Mouse (Mus musculus) neural tube, embryonic 12.5 days (tissue): ENCODE data around the gene Ap5s1. TPM values are rescaled to one million over a fixed set of nuclear protein-coding genes. Genes with fewer than 3 reads are reported as not detected.

Experiments
- ATAC-seq: fragments of 200-750 bp; cut with Nextera tagmentation; 2 replicates; pipeline ENCODE4 v1.8.0; 2017; ENCODE audit warnings: low read depth, mild to moderate bottlenecking, moderate TSS enrichment, moderate library complexity; ENCODE audit not compliant: low FRiP score
- H3K27ac ChIP-seq: fragments of 300-500 bp; sonication (generic); 2 replicates; pipeline ENCODE4 v1.5.1; 2016
- H3K27me3 ChIP-seq: fragments of 300-500 bp; sonication (generic); replicated peaks from 2 replicates; pipeline ENCODE4 v1.6.1; 2016; ENCODE audit warnings: mild to moderate bottlenecking
- H3K36me3 ChIP-seq: fragments of 300-500 bp; sonication (generic); 2 replicates; pipeline ENCODE4 v1.6.1; 2016; ENCODE audit warnings: mild to moderate bottlenecking
- H3K4me1 ChIP-seq: fragments of 300-500 bp; sonication (generic); 2 replicates; pipeline ENCODE4 v1.6.1; 2016
- H3K4me2 ChIP-seq: fragments of 300-500 bp; sonication (generic); replicated peaks from 2 replicates; pipeline ENCODE4 v1.6.1; 2016; ENCODE audit warnings: mild to moderate bottlenecking
- H3K4me3 ChIP-seq: fragments of 300-500 bp; sonication (generic); 2 replicates; pipeline ENCODE4 v1.5.1; 2016
- H3K9ac ChIP-seq: fragments of 300-500 bp; sonication (generic); 2 replicates; pipeline ENCODE4 v1.6.1; 2016; ENCODE audit warnings: mild to moderate bottlenecking
- H3K9me3 ChIP-seq: fragments of 300-500 bp; sonication (generic); 2 replicates; pipeline ENCODE4 v1.6.1; 2016; ENCODE audit warnings: mild to moderate bottlenecking
- WGBS: fragments of 180-500 bp; shearing (Covaris S2); methylation state at CpG from one replicate; pipeline ENCODE4 v1.1.7; 2016; 5-methylcytosine and 5-hydroxymethylcytosine counted together
- polyA plus RNA-seq: library from polyadenylated mRNA; unstranded; fragments of >200 nt; fragmentation: Nextera tagmentation; extraction: Ambion mirVana; gene quantifications from 2 replicates; pipeline ENCODE4 v1.2.1, GENCODE M21; 2016

The Ap5s1 gene
- 30.7 and 36.3 TPM in 2 replicates for polyA plus RNA-seq

GRCm38 (mm10) chr2:131206778-131207177, at the start of gene Ap5s1:
Ap5s1 (plus strand) TSS chr2:131207078.
- Histone ChIP-seq H3K4me2 (no peak within 1 kb of the TSS), H3K27ac (no peak within 1 kb of the TSS), H3K9me3 (no peaks in the 10 kb centered on the region), H3K4me3 (no peak within 1 kb of the TSS), H3K4me1 (peaks cover 5% of the 10 kb centered on the region), H3K36me3 (no peaks in the 10 kb centered on the region), H3K9ac (no peak within 1 kb of the TSS), H3K27me3 (no peaks in the 10 kb centered on the region)
- no peak for ATAC-seq
- 82% methylated on average over 4 of the region's 4 CpGs for WGBS

GRCm38 (mm10) chr2:131159491-131159910, 47.4 kb upstream of the Ap5s1 start:
- H3K4me1 ChIP-seq, result peaks cover 37% of the 10 kb centered on the region
- H3K9me3 ChIP-seq, result no peaks in the 10 kb centered on the region
- peak overlapping the region; percentile 59 for H3K4me3 ChIP-seq
- peak overlapping the region; percentile 77 for H3K4me2 ChIP-seq
- 0 out of 2 replicates have a peak, but pooled peaks cover 5% of the 10 kb centered on the region for H3K36me3 ChIP-seq
- under 1% methylated on average over 18 of the region's 18 CpGs for WGBS
- H3K9ac ChIP-seq, result peak overlapping the region; percentile 74
- H3K27ac ChIP-seq, result 0 out of 2 replicates have a peak overlapping the region, but pooled peaks have one; percentile 22
- H3K27me3 ChIP-seq, result no peaks in the 10 kb centered on the region
- ATAC-seq, result peak; percentile 72

DNA sequence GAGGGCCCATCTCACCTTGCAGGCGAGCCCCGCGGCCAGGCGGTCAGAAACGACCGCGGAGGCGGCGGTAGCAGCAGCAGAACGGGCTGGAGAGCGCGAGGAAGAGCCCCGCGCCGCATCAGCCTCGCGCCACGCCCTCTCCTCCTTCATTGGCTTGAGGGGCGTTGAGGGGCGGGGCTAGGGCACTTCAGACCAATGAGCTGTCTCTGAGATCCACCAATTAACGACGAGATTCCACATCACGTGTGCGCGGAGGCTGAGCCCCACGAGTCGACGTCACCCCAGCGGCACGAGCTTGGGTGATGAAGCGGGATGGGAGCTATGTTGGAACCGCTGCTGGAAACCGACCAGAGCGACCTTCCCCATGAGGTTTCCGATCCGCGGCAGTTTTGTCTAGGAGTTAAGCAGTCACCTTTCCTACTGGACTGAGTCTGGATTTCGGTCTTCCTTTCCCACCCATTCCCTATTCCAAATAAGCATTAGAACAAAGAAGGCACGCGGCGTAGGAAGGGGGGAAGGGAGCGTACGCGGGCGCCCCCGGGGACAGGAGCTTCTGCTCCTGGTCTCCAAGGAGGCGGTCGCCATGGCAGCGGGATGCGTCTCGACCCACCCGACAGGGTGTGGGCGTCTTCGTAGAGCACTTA, 46.8 kb upstream of the Ap5s1 start, which contains the start of gene 1700037H04Rik:
Gene 1700037H04Rik (minus strand): TSS at position 144 of the 644 bp plus-strand sequence.
- H3K4me3 ChIP-seq, result peak within 1 kb of the TSS; percentile 59
- H3K9ac ChIP-seq, result peak within 1 kb of the TSS; percentile 74
- 0 out of 2 replicates have a peak, but pooled peaks cover 3% of the 10 kb centered on the region for H3K36me3 ChIP-seq
- H3K27ac ChIP-seq, result peak within 1 kb of the TSS; percentile 84
- WGBS, result under 1% methylated on average over 54 of the region's 54 CpGs
- H3K4me2 ChIP-seq, result peak within 1 kb of the TSS; percentile 77
- ATAC-seq, result peak; percentile 98
- peaks cover 37% of the 10 kb centered on the region for H3K4me1 ChIP-seq
- no peaks in the 10 kb centered on the region for H3K9me3 ChIP-seq
- H3K27me3 ChIP-seq, result no peaks in the 10 kb centered on the region

GRCm38 (mm10) chr2:131160671-131161111, 46.2 kb upstream of the Ap5s1 start:
- H3K27me3 ChIP-seq, result no peaks in the 10 kb centered on the region
- WGBS, result under 1% methylated on average over 17 of the region's 17 CpGs
- H3K4me1 ChIP-seq, result peaks cover 37% of the 10 kb centered on the region
- H3K9me3 ChIP-seq, result no peaks in the 10 kb centered on the region
- H3K9ac ChIP-seq, result peak overlapping the region; percentile 62
- H3K4me2 ChIP-seq, result peak overlapping the region; percentile 77
- H3K4me3 ChIP-seq, result peak overlapping the region; percentile 59
- ATAC-seq, result no peak; the same call in 1 of the 2 replicates
- H3K36me3 ChIP-seq, result 0 out of 2 replicates have a peak, but pooled peaks cover 3% of the 10 kb centered on the region
- H3K27ac ChIP-seq, result peak overlapping the region; percentile 84; the same call in 1 of the 2 replicates

DNA sequence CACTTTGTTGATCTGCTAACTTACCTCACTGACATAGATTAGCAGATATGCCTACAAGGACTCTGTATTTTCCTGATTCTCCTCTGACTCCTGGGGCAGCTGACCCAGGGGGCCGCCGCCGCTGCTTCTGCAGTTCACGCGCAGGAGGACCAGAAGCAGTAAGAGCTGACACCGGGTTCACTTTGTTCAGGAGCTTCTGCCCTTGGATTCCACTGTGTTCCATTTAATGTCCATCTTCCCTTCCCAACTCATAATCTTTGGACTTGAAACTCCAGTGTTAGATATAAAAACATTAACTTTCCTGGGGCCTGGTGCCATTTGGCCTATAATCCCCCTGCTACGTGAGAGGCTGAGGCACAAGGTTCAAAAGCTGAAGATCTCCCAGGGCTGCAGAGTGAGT, 43.0 kb upstream of the Ap5s1 start:
- no peak overlapping the region for H3K9ac ChIP-seq
- H3K36me3 ChIP-seq, result no peaks in the 10 kb centered on the region
- H3K27ac ChIP-seq, result no peak overlapping the region
- ATAC-seq, result no peak
- no peaks in the 10 kb centered on the region for H3K27me3 ChIP-seq
- no peak overlapping the region for H3K4me2 ChIP-seq
- no peak overlapping the region for H3K4me3 ChIP-seq
- peaks cover 8% of the 10 kb centered on the region for H3K4me1 ChIP-seq
- WGBS, result 75% methylated on average over 7 of the region's 7 CpGs
- no peaks in the 10 kb centered on the region for H3K9me3 ChIP-seq

DNA sequence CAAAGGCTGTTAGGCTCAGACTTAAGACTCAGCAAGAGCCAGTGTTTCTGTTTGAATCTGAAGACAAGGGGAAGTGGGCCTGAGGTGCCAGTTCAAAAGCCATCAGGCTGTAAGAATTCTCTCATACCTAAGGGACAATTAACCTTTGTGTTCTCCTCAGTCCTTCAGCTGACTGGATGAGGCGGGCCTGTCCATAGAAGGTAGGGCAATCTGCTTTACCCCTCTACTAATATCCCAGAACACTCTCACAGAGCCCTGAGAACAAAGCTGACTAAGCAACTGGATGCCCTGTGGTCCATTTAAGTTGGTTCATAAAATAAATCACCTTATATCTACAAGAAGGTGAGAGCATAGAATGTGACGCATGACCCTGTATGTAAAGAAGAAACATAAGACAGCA, 40.7 kb upstream of the Ap5s1 start:
- H3K27me3 ChIP-seq, result peaks cover 10% of the 10 kb centered on the region
- H3K9ac ChIP-seq, result no peak overlapping the region
- WGBS, result 83% methylated on average over 2 of the region's 2 CpGs
- no peak overlapping the region for H3K27ac ChIP-seq
- H3K9me3 ChIP-seq, result no peaks in the 10 kb centered on the region
- no peak overlapping the region for H3K4me3 ChIP-seq
- no peaks in the 10 kb centered on the region for H3K4me1 ChIP-seq
- H3K4me2 ChIP-seq, result no peak overlapping the region
- ATAC-seq, result no peak
- no peaks in the 10 kb centered on the region for H3K36me3 ChIP-seq

GRCm38 (mm10) chr2:131167984-131168383, 38.9 kb upstream of the Ap5s1 start:
- Histone ChIP-seq H3K4me3 (no peak overlapping the region), H3K27me3 (peaks cover 28% of the 10 kb centered on the region), H3K27ac (no peak overlapping the region), H3K9ac (no peak overlapping the region), H3K9me3 (no peaks in the 10 kb centered on the region), H3K4me1 (0 out of 2 replicates have a peak, but pooled peaks cover 5% of the 10 kb centered on the region), H3K36me3 (peaks cover 6% of the 10 kb centered on the region; the same call in 1 of the 2 replicates), H3K4me2 (no peak overlapping the region)
- ATAC-seq, result no peak
- WGBS, result 81% methylated on average over 6 of the region's 6 CpGs

GRCm38 (mm10) chr2:131168914-131169313, 38.0 kb upstream of the Ap5s1 start:
- Histone ChIP-seq H3K4me3 (no peak overlapping the region), H3K27ac (no peak overlapping the region), H3K4me2 (no peak overlapping the region), H3K9ac (no peak overlapping the region), H3K9me3 (no peaks in the 10 kb centered on the region), H3K4me1 (0 out of 2 replicates have a peak, but pooled peaks cover 5% of the 10 kb centered on the region), H3K27me3 (peaks cover 35% of the 10 kb centered on the region), H3K36me3 (peaks cover 6% of the 10 kb centered on the region; the same call in 1 of the 2 replicates)
- ATAC-seq, result no peak
- whole genome bisulfite sequencing, result 78% methylated on average over 1 of the region's 1 CpGs

DNA sequence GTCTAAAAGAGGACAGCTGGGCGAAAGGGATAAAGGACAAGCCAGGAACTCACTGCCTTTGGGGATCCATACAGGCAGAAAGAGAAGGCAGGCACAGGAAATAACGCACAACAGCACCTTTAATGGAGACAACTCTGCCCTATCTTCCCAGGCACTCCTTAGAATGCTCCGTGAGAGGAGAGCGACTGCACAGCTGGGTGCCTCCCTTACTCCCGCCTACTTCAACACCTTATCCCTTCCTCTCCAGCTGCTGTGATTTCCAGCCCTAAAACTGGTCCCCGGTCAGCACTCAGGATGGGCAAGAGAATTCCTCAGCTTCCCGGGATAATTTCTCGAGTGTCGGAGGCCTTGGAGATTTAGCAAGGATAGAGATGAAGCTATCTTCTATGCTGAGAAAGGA, 35.9 kb upstream of the Ap5s1 start:
- peaks cover 35% of the 10 kb centered on the region for H3K27me3 ChIP-seq
- ATAC-seq, result no peak
- peaks cover 6% of the 10 kb centered on the region; the same call in 1 of the 2 replicates for H3K36me3 ChIP-seq
- no peak overlapping the region for H3K4me2 ChIP-seq
- no peak overlapping the region for H3K9ac ChIP-seq
- peaks cover 18% of the 10 kb centered on the region; the same call in 1 of the 2 replicates for H3K4me1 ChIP-seq
- H3K4me3 ChIP-seq, result no peak overlapping the region
- 13% methylated on average over 9 of the region's 9 CpGs for WGBS
- no peaks in the 10 kb centered on the region for H3K9me3 ChIP-seq
- no peak overlapping the region for H3K27ac ChIP-seq

- Histone ChIP-seq H3K36me3 (peaks cover 8% of the 10 kb centered on the region; the same call in 1 of the 2 replicates), H3K4me1 (peaks cover 22% of the 10 kb centered on the region), H3K9ac (0 out of 2 replicates have a peak overlapping the region, but pooled peaks have one; percentile 19), H3K4me3 (no peak overlapping the region), H3K9me3 (no peaks in the 10 kb centered on the region), H3K27me3 (peaks cover 35% of the 10 kb centered on the region), H3K4me2 (peak overlapping the region; percentile 46), H3K27ac (no peak overlapping the region)
- 5% methylated on average over 43 of the region's 43 CpGs for WGBS
- ATAC-seq, result no peak
Observed at GRCm38 (mm10) chr2:131171401-131172104, 35.3 kb upstream of the Ap5s1 start.

DNA sequence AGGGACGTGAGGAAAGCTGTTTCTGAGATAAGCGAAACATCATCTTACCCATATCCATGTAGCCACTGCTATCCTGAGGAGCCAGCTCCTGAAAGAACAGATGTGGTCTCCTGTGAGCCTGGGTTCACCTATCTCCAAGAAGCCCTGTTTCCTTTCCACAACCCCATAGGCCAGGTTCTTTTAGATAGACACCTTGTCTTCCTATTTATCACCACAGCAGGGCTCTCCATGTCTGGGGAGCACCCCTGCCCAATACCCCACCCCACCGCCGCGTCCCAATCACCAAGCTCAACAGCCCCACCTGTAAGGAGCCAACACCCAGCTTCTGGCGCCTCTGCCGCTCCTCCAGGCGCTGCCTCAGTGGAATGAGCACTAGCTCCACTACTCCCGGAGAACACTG, 34.6 kb upstream of the Ap5s1 start:
- ATAC-seq, result no peak
- H3K27me3 ChIP-seq, result peaks cover 35% of the 10 kb centered on the region
- no peak overlapping the region for H3K27ac ChIP-seq
- H3K4me2 ChIP-seq, result no peak overlapping the region
- no peak overlapping the region for H3K4me3 ChIP-seq
- H3K36me3 ChIP-seq, result peaks cover 11% of the 10 kb centered on the region
- no peak overlapping the region for H3K9ac ChIP-seq
- peaks cover 30% of the 10 kb centered on the region for H3K4me1 ChIP-seq
- H3K9me3 ChIP-seq, result no peaks in the 10 kb centered on the region
- WGBS, result 43% methylated on average over 9 of the region's 9 CpGs

GRCm38 (mm10) chr2:131174700-131175099, 32.2 kb upstream of the Ap5s1 start:
- H3K9ac ChIP-seq, result no peak overlapping the region
- H3K27me3 ChIP-seq, result peaks cover 35% of the 10 kb centered on the region
- no peaks in the 10 kb centered on the region for H3K9me3 ChIP-seq
- 5% methylated on average over 11 of the region's 11 CpGs for WGBS
- peaks cover 51% of the 10 kb centered on the region for H3K4me1 ChIP-seq
- H3K27ac ChIP-seq, result no peak overlapping the region
- H3K36me3 ChIP-seq, result peaks cover 17% of the 10 kb centered on the region
- peak; percentile 35 for ATAC-seq
- H3K4me3 ChIP-seq, result peak overlapping the region; percentile 28
- peak overlapping the region; percentile 67 for H3K4me2 ChIP-seq
